Mouse (Mus musculus) forebrain, embryonic 11.5 days (tissue): ENCODE results near the gene Thsd7a. TPM values are rescaled to one million over a fixed set of nuclear protein-coding genes. Genes with fewer than 3 reads are reported as not detected.

ENCODE experiments used
- ATAC-seq: fragments of 200-750 bp; cut with Nextera tagmentation; replicated peaks from 2 replicates; pipeline ENCODE4 v1.8.0; 2017; ENCODE audit warnings: moderate TSS enrichment; ENCODE audit not compliant: low FRiP score
- DNase-seq: peaks from one replicate; pipeline ENCODE4 v3.0.0-alpha.2; 2017; ENCODE audit warnings: low spot score
- H3K27ac ChIP-seq: fragments of 300-500 bp; sonication (generic); 2 replicates; pipeline ENCODE4 v1.5.1; 2014; ENCODE audit warnings: low read depth, low read length
- H3K27me3 ChIP-seq: fragments of 300-500 bp; sonication (generic); 2 replicates; pipeline ENCODE4 v1.6.1; 2014; ENCODE audit warnings: mild to moderate bottlenecking, low read length, mixed read lengths; ENCODE audit not compliant: control insufficient read depth, insufficient read depth
- H3K36me3 ChIP-seq: fragments of 300-500 bp; sonication (generic); 2 replicates; pipeline ENCODE4 v1.6.1; 2014; ENCODE audit warnings: mild to moderate bottlenecking, low read length, moderate library complexity, mixed read lengths; ENCODE audit not compliant: control insufficient read depth, insufficient read depth
- H3K4me1 ChIP-seq: fragments of 300-500 bp; sonication (generic); replicated peaks from 2 replicates; pipeline ENCODE4 v1.6.1; 2014; ENCODE audit warnings: low read length, mixed read lengths; ENCODE audit not compliant: control insufficient read depth, insufficient read depth
- H3K4me2 ChIP-seq: fragments of 300-500 bp; sonication (generic); 2 replicates; pipeline ENCODE4 v1.6.1; 2014; ENCODE audit warnings: low read depth, mild to moderate bottlenecking, low read length, moderate library complexity, mixed read lengths; ENCODE audit not compliant: severe bottlenecking
- H3K4me3 ChIP-seq: fragments of 300-500 bp; sonication (generic); 2 replicates; pipeline ENCODE4 v1.5.1; 2014; ENCODE audit warnings: low read depth, low read length
- H3K9ac ChIP-seq: fragments of 300-500 bp; sonication (generic); 2 replicates; pipeline ENCODE4 v1.6.1; 2014; ENCODE audit warnings: low read length
- H3K9me3 ChIP-seq: fragments of 300-500 bp; sonication (generic); 2 replicates; pipeline ENCODE4 v1.6.1; 2016; ENCODE audit warnings: low read length, mixed read lengths; ENCODE audit not compliant: control insufficient read depth
- WGBS: fragments of 180-500 bp; shearing (Covaris S2); extraction: QIAGEN DNeasy Blood & Tissue Kit; methylation state at CpG from one replicate; pipeline ENCODE4 v1.1.7; 2014; 5-methylcytosine and 5-hydroxymethylcytosine counted together
- polyA plus RNA-seq: library from polyadenylated mRNA; unstranded; fragments of >200 nt; fragmentation: Nextera tagmentation; extraction: Ambion mirVana; gene quantifications from 2 replicates; pipeline ENCODE4 v1.2.1, GENCODE M21; 2014

Gene Thsd7a
- polyA plus RNA-seq, 1 experiment from 2014 or later = 4.9 TPM

GRCm38 (mm10) chr6:12416976-12417375 is 332.2 kb downstream of the Thsd7a start:
- H3K27ac ChIP-seq = no peak overlapping the region
- no peak overlapping the region for H3K4me2 ChIP-seq
- H3K4me3 ChIP-seq = no peak overlapping the region
- no peaks in the 10 kb centered on the region for H3K36me3 ChIP-seq
- 46% methylated on average over 4 of the region's 4 CpGs for WGBS
- ATAC-seq (no peak), DNase-seq (no peak)
- H3K27me3 ChIP-seq = no peaks in the 10 kb centered on the region
- no peaks in the 10 kb centered on the region for H3K4me1 ChIP-seq
- H3K9me3 ChIP-seq = no peaks in the 10 kb centered on the region
- H3K9ac ChIP-seq = no peak overlapping the region

- no peak overlapping the region for H3K4me2 ChIP-seq
- ATAC-seq (no peak), DNase-seq (no peak)
Measured at GRCm38 (mm10) chr6:12404441-12404840, 344.8 kb downstream of the Thsd7a start.

GRCm38 (mm10) chr6:12402996-12403395 is 346.2 kb downstream of the Thsd7a start:
- Histone ChIP-seq H3K9me3 (no peaks in the 10 kb centered on the region), H3K27me3 (no peaks in the 10 kb centered on the region), H3K9ac (no peak overlapping the region), H3K4me2 (no peak overlapping the region), H3K27ac (no peak overlapping the region), H3K4me3 (no peak overlapping the region), H3K4me1 (no peaks in the 10 kb centered on the region), H3K36me3 (no peaks in the 10 kb centered on the region)
- 90% methylated on average over 1 of the region's 1 CpGs for WGBS
- ATAC-seq (no peak), DNase-seq (no peak)

More at GRCm38 (mm10) chr6:12404441-12404840, 344.8 kb downstream of the Thsd7a start:
- H3K4me1 ChIP-seq = no peaks in the 10 kb centered on the region
- H3K9me3 ChIP-seq = no peaks in the 10 kb centered on the region
- H3K9ac ChIP-seq = no peak overlapping the region
- no peak overlapping the region for H3K27ac ChIP-seq
- no peak overlapping the region for H3K4me3 ChIP-seq
- WGBS = 86% methylated on average over 2 of the region's 2 CpGs
- no peaks in the 10 kb centered on the region for H3K27me3 ChIP-seq
- no peaks in the 10 kb centered on the region for H3K36me3 ChIP-seq

GRCm38 (mm10) chr6:12397776-12398522 is 351.3 kb downstream of the Thsd7a start:
- DNase-seq = no peak
- H3K4me3 ChIP-seq = no peak overlapping the region
- WGBS = 91% methylated on average over 8 of the region's 8 CpGs
- H3K27ac ChIP-seq = no peak overlapping the region
- ATAC-seq = no peak
- no peaks in the 10 kb centered on the region for H3K4me1 ChIP-seq
- H3K4me2 ChIP-seq = no peak overlapping the region
- H3K9ac ChIP-seq = no peak overlapping the region
- no peaks in the 10 kb centered on the region for H3K27me3 ChIP-seq
- no peaks in the 10 kb centered on the region for H3K9me3 ChIP-seq
- no peaks in the 10 kb centered on the region for H3K36me3 ChIP-seq

GRCm38 (mm10) chr6:12393574-12394380 is 355.4 kb downstream of the Thsd7a start:
- Histone ChIP-seq H3K9ac (no peak overlapping the region), H3K4me3 (no peak overlapping the region), H3K27ac (no peak overlapping the region), H3K4me2 (no peak overlapping the region), H3K36me3 (no peaks in the 10 kb centered on the region), H3K9me3 (no peaks in the 10 kb centered on the region), H3K4me1 (no peaks in the 10 kb centered on the region), H3K27me3 (no peaks in the 10 kb centered on the region)
- DNase-seq (no peak), ATAC-seq (no peak)
- WGBS = 80% methylated on average over 2 of the region's 2 CpGs

GRCm38 (mm10) chr6:12386731-12387130 is 362.5 kb downstream of the Thsd7a start:
- Histone ChIP-seq H3K9me3 (no peaks in the 10 kb centered on the region), H3K9ac (no peak overlapping the region)
- WGBS = 97% methylated on average over 1 of the region's 1 CpGs

GRCm38 (mm10) chr6:12385591-12385990 is 363.6 kb downstream of the Thsd7a start:
- WGBS = 87% methylated on average over 3 of the region's 3 CpGs
- Histone ChIP-seq H3K4me2 (no peak overlapping the region), H3K4me1 (no peaks in the 10 kb centered on the region), H3K27ac (no peak overlapping the region), H3K9ac (no peak overlapping the region), H3K27me3 (no peaks in the 10 kb centered on the region), H3K9me3 (no peaks in the 10 kb centered on the region), H3K36me3 (no peaks in the 10 kb centered on the region), H3K4me3 (no peak overlapping the region)
- ATAC-seq (no peak), DNase-seq (no peak)

More at GRCm38 (mm10) chr6:12386731-12387130, 362.5 kb downstream of the Thsd7a start:
- Histone ChIP-seq H3K4me2 (no peak overlapping the region), H3K27ac (no peak overlapping the region), H3K4me1 (no peaks in the 10 kb centered on the region), H3K4me3 (no peak overlapping the region), H3K27me3 (no peaks in the 10 kb centered on the region), H3K36me3 (no peaks in the 10 kb centered on the region)
- no peak for ATAC-seq
- DNase-seq = no peak

- Histone ChIP-seq H3K4me1 (no peaks in the 10 kb centered on the region), H3K9me3 (no peaks in the 10 kb centered on the region), H3K4me3 (no peak overlapping the region), H3K9ac (no peak overlapping the region), H3K27ac (no peak overlapping the region), H3K4me2 (no peak overlapping the region), H3K36me3 (no peaks in the 10 kb centered on the region), H3K27me3 (no peaks in the 10 kb centered on the region)
- ATAC-seq = no peak
- 93% methylated on average over 6 of the region's 6 CpGs for whole genome bisulfite sequencing
- DNase-seq = no peak
Measured at GRCm38 (mm10) chr6:12381136-12381778, 368.0 kb downstream of the Thsd7a start.
